Mouse (Mus musculus) gastrocnemius, postnatal 4 days (tissue): ENCODE results near the gene Phf24. TPM values are rescaled to one million over a fixed set of nuclear protein-coding genes. Genes with fewer than 3 reads are reported as not detected.

ENCODE experiments used
- DNase-seq, 2 experiments: peaks; one replicate each; pipeline ENCODE4 v3.0.0; 2021 to 2022; ENCODE audit warnings: low spot score in 2 of 2, mixed read lengths in 2 of 2
- total RNA-seq, 2 experiments: library from RNA; stranded (reverse); gene quantifications; 2 replicates each; pipeline ENCODE4 v1.2.3; 2021

The Phf24 gene
- total RNA-seq, 2 experiments from 2014 or later = 1.1 to 1.5 TPM

GRCm38 (mm10) chr4:42988296-42988695 lies 71.8 kb downstream of the Phf24 start:
- no peak for DNase-seq

Other genes with a start within 250 kb of the Phf24 start
- not detected for gene 4930578G10Rik, start 181.1 kb upstream of the Phf24 start, total RNA-seq
- gene Ccl19, start 160.1 kb upstream of the Phf24 start, total RNA-seq = under 1 TPM in 1 of 2 experiments, not detected in 1; 0.74 TPM
- gene Ccl21a, start 142.7 kb upstream of the Phf24 start, total RNA-seq = 10 to 100 TPM in 1 of 2 experiments, 1 to 10 TPM in 1; 8.6 to 15.0 TPM
- gene Fam205a1, start 62.8 kb upstream of the Phf24 start, total RNA-seq = under 1 TPM in 1 of 2 experiments, not detected in 1; 0.07 TPM
- under 1 TPM in 1 of 2 experiments, not detected in 1; 0.10 TPM for gene Gm12394, start 59.9 kb upstream of the Phf24 start, total RNA-seq
- not detected for gene Fam205c, start 42.4 kb upstream of the Phf24 start, total RNA-seq
- 10 to 100 TPM; 60.1 to 79.0 TPM for gene Dnajb5, start 33.2 kb downstream of the Phf24 start, total RNA-seq
- not detected for gene 1700022I11Rik, start 52.9 kb downstream of the Phf24 start, total RNA-seq
- 100 to 1,000 TPM; 292 to 313 TPM for gene Vcp, start 83.8 kb downstream of the Phf24 start, total RNA-seq
- gene Fancg, start 93.8 kb downstream of the Phf24 start, total RNA-seq = 1 to 10 TPM; 5.5 to 8.7 TPM
- gene Pigo, start 109.2 kb downstream of the Phf24 start, total RNA-seq = 10 to 100 TPM; 10.7 to 10.8 TPM
- 100 to 1,000 TPM in 1 of 2 experiments, 10 to 100 TPM in 1; 94.7 to 103 TPM for gene Stoml2, start 115.0 kb downstream of the Phf24 start, total RNA-seq
- 10 to 100 TPM; 20.6 to 25.1 TPM for gene Fam214b, start 129.6 kb downstream of the Phf24 start, total RNA-seq
- gene Unc13b, start 142.3 kb downstream of the Phf24 start, total RNA-seq = 1 to 10 TPM; 5.9 to 7.2 TPM